Mouse (Mus musculus): ENCODE data around the gene Gm28035. TPM values are rescaled to one million over a fixed set of nuclear protein-coding genes. Genes with fewer than 3 reads are reported as not detected.
A peak's percentile ranks its signal among the peaks of the same experiment; 100 is the strongest.

Gene Gm28035
- total RNA-seq, 2 experiments from 2014 or later, result 0.59 to 1.7 TPM

DNA sequence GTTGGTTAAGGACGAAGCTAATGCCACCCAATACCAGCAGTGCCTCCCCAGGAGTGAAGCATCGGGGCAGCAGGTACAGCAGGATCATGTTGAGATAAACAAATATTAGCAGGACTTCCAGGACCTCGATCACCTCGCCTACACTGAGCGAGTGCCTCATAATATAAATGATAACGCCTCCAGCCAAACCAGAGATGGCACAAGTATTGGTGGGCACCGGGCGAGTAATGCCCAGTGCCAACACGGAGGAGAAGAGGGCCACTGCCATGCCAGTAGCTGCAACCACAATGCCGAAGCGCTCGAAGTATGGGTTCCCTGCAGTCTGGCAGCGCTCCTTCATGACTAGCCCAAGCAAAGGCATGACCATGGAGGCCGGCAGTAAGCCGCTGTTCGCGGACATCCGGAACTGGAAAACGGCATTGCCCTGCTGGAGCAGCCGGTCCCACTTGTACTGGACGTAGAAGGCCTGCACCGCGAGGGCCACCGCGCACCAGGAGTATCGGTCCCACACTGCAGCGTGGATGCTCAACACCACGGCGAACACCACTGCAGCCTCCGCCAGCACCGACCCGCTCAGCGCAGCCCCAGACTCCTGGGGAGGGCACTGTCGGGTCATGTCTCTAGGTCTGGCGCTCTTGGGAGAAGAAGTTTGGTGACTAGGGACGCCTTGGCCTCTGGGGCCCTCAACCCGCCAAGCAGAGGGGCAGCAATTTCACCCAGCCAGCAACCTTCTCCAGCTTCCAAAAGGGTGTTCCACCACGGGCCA is 45.2 kb downstream of the Gm28035 start:
- intact Hi-C loops (cut with DNase I; ENCODE audit: low total_unique reads), result no loop called here

DNA sequence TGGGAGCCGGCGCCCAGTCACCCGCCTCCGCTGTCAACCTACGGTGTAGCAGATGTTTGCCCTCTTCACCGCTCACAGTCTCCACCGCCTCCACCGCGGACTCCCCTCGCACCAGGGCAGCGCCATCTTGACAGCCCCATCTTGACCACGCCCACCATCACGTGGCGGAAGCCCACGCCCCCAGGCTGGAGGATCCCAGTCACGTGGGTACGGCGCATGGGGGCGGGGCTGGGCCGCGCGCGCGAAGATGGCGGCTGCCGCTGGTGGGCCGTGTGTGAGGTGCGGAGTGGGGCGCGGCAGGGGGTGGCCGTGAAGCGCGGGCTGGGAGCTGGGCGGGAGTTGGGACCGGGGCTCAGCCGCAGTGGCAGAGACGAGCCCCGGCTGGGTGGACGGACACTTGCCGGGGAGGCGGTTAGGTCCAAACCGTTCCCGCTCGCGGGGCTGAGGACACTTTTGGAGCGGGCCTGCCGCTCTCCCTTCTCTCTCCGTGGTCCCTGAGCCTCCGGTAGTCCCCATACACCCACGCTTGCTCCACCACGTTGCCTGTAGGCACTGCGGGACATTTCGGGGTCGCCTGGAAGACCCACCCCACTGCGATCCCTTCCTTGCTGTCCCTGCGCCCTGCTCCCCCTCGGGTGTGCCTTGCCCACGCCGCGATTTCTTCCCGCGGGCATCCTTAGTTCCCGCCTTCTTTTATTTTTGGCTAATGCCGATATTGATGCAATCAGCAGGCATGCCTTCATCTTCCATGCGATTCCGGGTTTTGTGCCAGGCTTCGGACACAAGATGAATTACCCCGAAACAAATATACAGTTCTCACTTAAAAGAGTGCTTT is 46.0 kb downstream of the Gm28035 start, which contains the start of the genes Dolk and Nup188:
Dolk (minus strand) TSS at position 143 of the 835 bp plus-strand sequence.
Nup188 (plus strand) TSS at position 206 of the 835 bp plus-strand sequence.
- DNase-seq, result peak; percentile 98
- intact Hi-C loops (cut with DNase I; ENCODE audit: low total_unique reads), result no loop called here

More for the DNA sequence above, 45.2 kb downstream of the Gm28035 start:
- no peak for DNase-seq

DNA sequence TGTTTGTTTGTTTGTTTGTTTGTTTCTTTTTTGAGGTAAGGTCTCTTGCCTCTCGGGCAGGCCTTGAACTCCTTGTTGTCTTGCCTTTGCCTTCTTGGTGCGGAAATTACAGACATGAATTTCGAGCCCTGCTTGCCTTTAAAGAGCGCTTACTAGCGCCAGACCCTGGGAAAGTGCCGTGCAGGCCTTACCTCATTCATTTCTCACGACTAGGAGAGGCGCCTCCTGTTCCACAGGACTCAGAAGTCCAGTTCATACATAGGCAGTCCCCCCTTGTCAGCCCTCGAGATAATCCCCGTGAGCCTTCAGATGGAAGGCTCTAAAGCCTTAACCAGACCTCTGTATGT is 46.6 kb downstream of the Gm28035 start:
- DNase-seq, result no peak
- intact Hi-C loops (cut with DNase I; ENCODE audit: low total_unique reads), result no loop called here

GRCm38 (mm10) chr2:30299525-30299924 is 59.2 kb downstream of the Gm28035 start:
- DNase-seq, result no peak
- intact Hi-C loops (cut with DNase I; ENCODE audit: low total_unique reads), result no loop called here

DNA sequence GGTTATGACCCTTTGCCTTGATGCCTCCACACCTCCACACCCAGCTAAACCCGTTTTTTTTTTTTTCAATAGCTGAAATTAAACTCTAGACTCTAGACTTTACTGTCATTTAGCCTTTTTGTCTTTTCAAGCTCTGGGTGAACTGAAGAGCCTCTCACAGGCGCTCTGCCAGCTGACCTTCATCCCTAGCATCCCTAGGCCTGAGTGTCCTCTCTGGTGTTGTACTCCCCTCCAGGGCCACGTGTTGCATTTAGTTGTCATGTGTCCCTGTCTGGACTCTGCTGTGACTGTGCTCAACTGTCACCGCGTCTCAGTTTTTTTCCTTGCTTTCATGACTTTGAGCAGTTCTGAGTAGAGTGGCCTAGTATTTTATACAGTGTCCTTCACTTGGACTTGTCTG is 59.6 kb downstream of the Gm28035 start:
- intact Hi-C loops (cut with DNase I; ENCODE audit: low total_unique reads), result no loop called here
- no peak for DNase-seq

DNA sequence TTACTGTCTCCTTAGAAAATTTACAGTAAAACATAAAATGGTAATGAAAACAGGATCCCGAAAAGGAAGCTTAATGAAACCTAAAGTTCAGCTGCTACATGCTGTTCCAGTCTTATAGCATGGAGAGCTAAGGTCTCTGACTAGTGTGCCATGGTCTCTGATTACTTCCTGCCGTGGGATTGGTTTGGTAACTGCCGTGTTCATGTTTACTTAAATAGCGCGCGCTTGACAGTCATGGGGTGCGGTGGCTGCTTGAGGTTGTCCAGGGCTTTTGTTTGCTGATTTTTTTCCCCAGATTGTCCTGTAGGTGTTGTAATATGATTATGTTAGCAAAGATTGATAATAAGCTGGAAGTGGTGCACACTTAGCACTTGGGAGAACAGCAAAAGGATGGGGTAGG is 65.7 kb downstream of the Gm28035 start:
- intact Hi-C loops (cut with DNase I; ENCODE audit: low total_unique reads), result no loop called here

DNA sequence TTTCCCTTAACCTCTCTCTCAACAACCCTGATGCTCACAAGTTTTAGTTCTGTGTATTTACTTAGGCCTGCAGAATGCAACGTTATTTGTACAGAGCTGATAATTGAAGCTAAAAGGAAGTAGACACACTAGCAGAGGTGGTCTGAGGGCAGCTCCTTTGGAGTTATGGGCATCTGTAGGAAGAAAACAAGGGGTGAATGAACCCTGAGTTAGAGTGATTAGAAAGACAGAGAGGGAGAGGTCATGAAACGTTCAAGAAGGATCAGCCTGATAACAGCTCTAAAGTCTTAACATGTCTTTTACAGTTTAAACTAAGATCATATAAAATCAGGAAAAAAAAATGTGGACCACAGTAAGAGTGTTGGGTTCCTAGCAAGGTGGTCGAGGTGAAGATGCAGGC is 69.0 kb downstream of the Gm28035 start:
- intact Hi-C loops (cut with DNase I; ENCODE audit: low total_unique reads), result no loop called here
- no peak for DNase-seq

More for the DNA sequence above, 65.7 kb downstream of the Gm28035 start:
- no peak for DNase-seq

DNA sequence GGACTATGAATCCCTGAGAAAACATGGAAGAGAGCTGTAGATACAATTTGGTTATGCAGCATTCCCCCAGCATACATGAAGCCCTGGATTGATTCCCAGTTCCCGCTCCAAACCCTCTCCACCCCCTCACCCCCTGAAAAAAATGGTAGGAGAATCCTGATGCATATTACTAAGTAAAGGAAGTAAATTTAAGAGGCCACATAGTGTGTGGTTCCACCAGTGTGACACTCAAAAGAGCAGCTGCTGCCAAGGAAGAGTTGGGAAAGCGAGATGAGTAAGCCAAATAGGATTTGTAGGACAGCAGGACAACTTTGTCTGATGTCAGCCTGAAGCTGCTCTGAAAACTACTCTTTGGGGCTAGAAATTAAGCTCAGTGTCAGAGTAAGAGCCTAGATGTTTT is 71.1 kb downstream of the Gm28035 start:
- no peak for DNase-seq
- intact Hi-C loops (cut with DNase I; ENCODE audit: low total_unique reads), result no loop called here

DNA sequence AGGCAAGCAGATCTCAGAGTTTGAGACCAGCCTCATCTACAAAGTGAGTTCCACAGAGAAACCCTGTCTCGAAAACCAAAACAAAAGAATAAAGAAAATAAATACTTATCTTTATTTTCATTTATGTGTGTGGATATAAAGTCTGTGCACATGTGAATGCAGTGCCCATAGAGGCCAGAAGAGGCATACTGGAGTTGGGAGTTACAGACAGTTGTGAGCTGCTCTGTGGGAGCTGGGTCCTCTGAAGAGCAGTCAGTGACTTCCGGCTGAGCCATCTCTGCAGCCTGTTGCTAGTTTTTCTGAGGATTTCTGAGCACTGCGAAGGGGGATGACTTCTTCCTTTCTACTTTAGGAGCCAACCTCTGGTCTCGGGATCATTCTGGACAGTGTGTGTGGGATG is 75.8 kb downstream of the Gm28035 start:
- intact Hi-C loops (cut with DNase I; ENCODE audit: low total_unique reads), result no loop called here
- no peak for DNase-seq

DNA sequence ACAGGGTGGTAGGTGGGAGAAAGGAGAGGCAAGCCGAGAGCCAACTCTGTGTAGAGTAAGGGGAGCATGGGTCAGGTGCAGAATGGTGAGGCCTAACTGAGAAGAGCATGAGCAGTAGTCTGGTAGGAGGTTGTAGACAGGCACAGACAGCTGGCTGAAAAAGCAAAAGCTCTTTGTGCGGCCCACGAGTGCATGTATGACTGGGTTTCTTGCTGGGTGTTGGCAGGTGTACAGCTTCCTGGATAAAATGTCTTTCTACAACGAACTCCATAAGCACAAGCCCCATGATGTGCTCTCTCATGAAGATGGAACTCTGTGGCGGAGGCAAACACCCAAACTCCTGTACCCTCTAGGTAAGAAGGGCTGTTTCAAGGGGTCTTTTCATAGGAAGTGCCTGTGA is 76.6 kb downstream of the Gm28035 start:
- no peak for DNase-seq

GRCm38 (mm10) chr2:30319260-30319659 is 78.9 kb downstream of the Gm28035 start:
- no peak for DNase-seq
- intact Hi-C loops (cut with DNase I; ENCODE audit: low total_unique reads), result no loop called here

More for the DNA sequence above, 76.6 kb downstream of the Gm28035 start:
- intact Hi-C loops (cut with DNase I; ENCODE audit: low total_unique reads), result no loop called here

- no peak for DNase-seq
- intact Hi-C loops (cut with DNase I; ENCODE audit: low total_unique reads), result no loop called here
These were observed 82.7 kb downstream of the Gm28035 start for GRCm38 (mm10) chr2:30323111-30323510.

- intact Hi-C loops (cut with DNase I; ENCODE audit: low total_unique reads), result no loop called here
- DNase-seq, result no peak
These were observed 84.9 kb downstream of the Gm28035 start for GRCm38 (mm10) chr2:30325296-30325695.

DNA sequence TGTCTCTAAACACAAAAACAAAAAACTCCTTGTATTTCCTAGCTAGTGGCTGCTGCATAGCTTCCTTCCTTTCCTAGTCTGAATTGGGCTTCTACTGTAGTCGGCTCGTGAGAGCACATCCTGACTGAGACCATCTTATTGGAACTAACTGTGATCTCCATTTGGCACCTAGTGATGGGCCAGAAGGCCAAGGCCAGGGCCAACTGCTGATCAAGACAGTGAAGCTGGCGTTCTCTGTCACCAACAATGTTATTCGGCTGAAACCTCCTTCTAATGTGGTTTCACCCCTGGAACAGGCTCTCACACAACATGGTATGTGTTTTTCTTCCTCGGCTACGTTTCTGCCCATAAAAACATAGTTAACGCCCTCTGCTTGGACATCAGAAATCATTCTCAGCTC is 86.9 kb downstream of the Gm28035 start:
- intact Hi-C loops (cut with DNase I; ENCODE audit: low total_unique reads), result no loop called here
- DNase-seq, result no peak

DNA sequence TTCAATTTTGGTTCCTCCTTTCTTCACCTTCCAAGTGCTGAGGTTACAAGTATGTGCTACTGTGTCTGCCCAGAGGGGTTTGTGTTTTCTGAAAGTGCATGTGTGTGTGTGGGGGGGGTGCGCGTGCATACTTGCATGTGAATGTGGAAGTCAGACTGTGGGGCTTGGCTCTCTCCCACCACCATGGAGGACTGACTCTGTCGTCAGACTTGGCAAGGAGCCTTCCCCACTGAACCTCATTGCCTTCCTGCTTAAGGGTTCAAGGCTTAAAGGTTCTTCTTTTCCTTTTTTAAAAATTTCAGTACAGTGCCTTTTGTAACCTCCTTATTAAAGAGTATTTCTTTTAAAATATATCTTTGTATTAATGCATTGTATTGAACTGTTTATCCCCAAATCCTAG is 88.4 kb downstream of the Gm28035 start:
- DNase-seq, result no peak
- intact Hi-C loops (cut with DNase I; ENCODE audit: low total_unique reads), result no loop called here

Other genes with a start within 250 kb of the Gm28035 start
- 1 to 10 TPM; 3.2 to 3.3 TPM for gene Wdr34, start 191.7 kb upstream of the Gm28035 start, total RNA-seq (2021)
- 10 to 100 TPM; 75.4 to 90.4 TPM for gene Set, start 183.2 kb upstream of the Gm28035 start, total RNA-seq (2021)
- gene Pkn3, start 162.9 kb upstream of the Gm28035 start, total RNA-seq (2021), result 1 to 10 TPM; 5.9 to 6.4 TPM
- gene Zdhhc12, start 146.9 kb upstream of the Gm28035 start, total RNA-seq (2021), result 1 to 10 TPM; 3.5 to 4.0 TPM
- gene Zer1, start 116.0 kb upstream of the Gm28035 start, total RNA-seq (2021), result 10 to 100 TPM; 17.7 to 20.6 TPM
- 10 to 100 TPM; 12.0 to 13.7 TPM for gene Tbc1d13, start 106.8 kb upstream of the Gm28035 start, total RNA-seq (2021)
- 10 to 100 TPM; 44.4 to 49.4 TPM for gene Endog, start 69.1 kb upstream of the Gm28035 start, total RNA-seq (2021)
- 1 to 10 TPM; 5.9 to 6.1 TPM for gene Spout1, start 62.1 kb upstream of the Gm28035 start, total RNA-seq (2021)
- 10 to 100 TPM; 20.4 to 23.4 TPM for gene Kyat1, start 34.7 kb upstream of the Gm28035 start, total RNA-seq (2021)
- 10 to 100 TPM; 19.3 to 30.1 TPM for gene Lrrc8a, start 2.9 kb upstream of the Gm28035 start, total RNA-seq (2021)
- gene Phyhd1, start 25.6 kb downstream of the Gm28035 start, total RNA-seq (2021), result 10 to 100 TPM; 11.0 to 14.3 TPM
- under 1 TPM in 1 of 2 experiments, not detected in 1; 0.90 TPM for gene Gm28038, start 40.5 kb downstream of the Gm28035 start, total RNA-seq (2021)
- gene Dolk, start 45.8 kb downstream of the Gm28035 start, total RNA-seq (2021), result 10 to 100 TPM; 18.8 to 18.9 TPM
- 10 to 100 TPM; 10.5 to 13.1 TPM for gene Nup188, start 45.8 kb downstream of the Gm28035 start, total RNA-seq (2021)
- gene Sh3glb2, start 118.8 kb downstream of the Gm28035 start, total RNA-seq (2021), result 10 to 100 TPM; 23.2 to 28.1 TPM
- gene Miga2, start 123.7 kb downstream of the Gm28035 start, total RNA-seq (2021), result 10 to 100 TPM; 16.3 to 16.8 TPM
- gene Dolpp1, start 151.7 kb downstream of the Gm28035 start, total RNA-seq (2021), result 1 to 10 TPM; 7.0 to 7.3 TPM
- 100 to 1,000 TPM; 251 to 325 TPM for gene Crat, start 175.2 kb downstream of the Gm28035 start, total RNA-seq (2021)
- 10 to 100 TPM; 71.1 to 80.7 TPM for gene Ptpa, start 175.5 kb downstream of the Gm28035 start, total RNA-seq (2021)
- 1 to 10 TPM; 3.5 to 4.2 TPM for gene Ier5l, start 233.7 kb downstream of the Gm28035 start, total RNA-seq (2021)